Mouse (Mus musculus) liver, postnatal 0 days (tissue): Measurements from ENCODE around the gene Nprl3.

Source experiments
- CTCF ChIP-seq: sonication (generic); IDR thresholded peaks from 2 replicates; pipeline ENCODE4 v1.5.1; 2016; ENCODE audit warnings: antibody characterized with exemption, low read depth
- EP300 ChIP-seq: IDR thresholded peaks from 2 replicates; pipeline ENCODE4 v1.6.1; 2016; ENCODE audit warnings: antibody characterized with exemption, low read depth, mild to moderate bottlenecking

- TF ChIP-seq EP300: no peak
- no peak for TF ChIP-seq CTCF
These were observed 45.5 kb downstream of the Nprl3 start, which contains the start of gene Rhbdf1 for GRCm38 (mm10) chr11:32221951-32222409.
